14 mouse cellular contexts compared by ENCODE assay signal in the genomic region with DNA sequence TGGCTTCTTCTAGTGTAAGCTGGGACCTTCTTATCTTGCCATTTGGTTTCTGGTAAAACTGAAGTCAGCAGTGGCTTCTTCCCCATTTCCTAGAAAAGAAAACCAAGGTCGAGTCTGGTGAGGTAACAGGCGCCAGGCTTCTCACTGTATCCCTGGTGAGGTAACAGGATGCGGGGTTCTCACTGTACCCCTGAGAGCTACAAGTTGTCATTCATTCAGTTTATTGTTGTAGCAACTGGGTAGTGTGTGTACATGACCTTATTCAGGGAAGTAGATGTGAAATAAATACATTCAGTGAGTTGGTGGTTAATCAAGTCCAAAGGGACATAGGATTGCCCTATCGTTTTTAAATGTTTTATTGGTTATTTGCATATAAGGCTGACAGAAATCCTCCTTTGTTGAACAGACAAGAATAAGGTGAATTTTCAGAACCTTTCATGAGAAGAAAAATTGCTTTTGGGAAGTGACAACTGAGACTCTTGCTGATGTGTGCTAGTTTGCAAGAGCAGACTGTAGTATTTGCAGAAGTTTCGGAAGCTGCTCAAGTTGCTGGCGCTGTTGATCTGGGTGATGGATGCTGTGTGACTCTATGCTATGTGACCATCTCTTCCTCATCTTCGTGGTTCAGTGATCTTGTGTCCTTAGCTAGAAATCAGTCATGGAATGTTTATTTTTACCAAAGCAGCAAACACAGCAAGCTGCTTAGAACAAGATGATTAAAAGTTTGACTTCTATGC. TPM values are rescaled to one million over a fixed set of nuclear protein-coding genes. Genes with fewer than 3 reads are reported as not detected.
DNase-seq lines count a peak whose midpoint lies in the region; ATAC-seq and TF ChIP-seq lines count a peak whose summit lies in the region.
"Had no signal": no experiment of that assay in that cellular context is flagged by ENCODE, and none has a peak within 500 bp of the region (broad histone marks: within the 10 kb centered on the region; RNA-seq: fewer than 3 reads in every experiment).

No protein-coding gene starts in this region.

- H3K36me3 ChIP-seq in liver, postnatal 0 days (replicated peaks; ENCODE audit: insufficient read depth, low read length) = no peaks in the 10 kb centered on the region
- H3K36me3 ChIP-seq in liver, embryonic 12.5 days = no peaks in the 10 kb centered on the region
- peaks cover 0 to 18% of the 10 kb centered on the region in 2 experiments; a peak in 2 of 4 replicates for H3K36me3 ChIP-seq in MEL (ENCODE audit: control insufficient read depth in 1 of 2, insufficient read depth in 2 of 2, low read length in 2 of 2)
- H3K36me3 ChIP-seq in macrophage (ENCODE audit: inconsistent target) = no peaks in the 10 kb centered on the region
- no peaks in the 10 kb centered on the region for H3K36me3 ChIP-seq in hindbrain, embryonic 16.5 days (ENCODE audit: control insufficient read depth, insufficient read depth, low read length)
- H3K36me3 ChIP-seq: limb, embryonic 13.5 days had no signal

- intact Hi-C loops in gastrocnemius, postnatal 14 days (cut with DNase I; ENCODE audit: low total_unique reads) = no loop called here

- TF ChIP-seq RAD21 in MEL (IDR thresholded peaks at IDR 0.05; ENCODE audit: low read depth, low read length) = no peak

- no peak for TF ChIP-seq EP300 in liver, postnatal 0 days (IDR thresholded peaks at IDR 0.05; ENCODE audit: low read depth)
- peak; percentile 5 to 36; a peak in 1 of 4 replicates for TF ChIP-seq EP300 in MEL (IDR thresholded peaks at IDR 0.05; ENCODE audit: low read depth in 1 of 2, low read length in 2 of 2)

- peaks cover 11% of the 10 kb centered on the region for H3K4me1 ChIP-seq in liver, postnatal 0 days (ENCODE audit: insufficient read depth)
- peaks cover 15% of the 10 kb centered on the region for H3K4me1 ChIP-seq in liver, embryonic 12.5 days
- H3K4me1 ChIP-seq in MEL (ENCODE audit: control insufficient read depth in 1 of 2, insufficient read depth in 2 of 2, low read length in 2 of 2) = peaks cover 0 to 21% of the 10 kb centered on the region in 2 experiments; a peak in 3 of 4 replicates
- H3K4me1 ChIP-seq in hindbrain, embryonic 16.5 days (ENCODE audit: control insufficient read depth, insufficient read depth, low read depth, low read length) = no peaks in the 10 kb centered on the region

- H3K27me3 ChIP-seq in liver, postnatal 0 days (ENCODE audit: insufficient read depth, low read length) = no peaks in the 10 kb centered on the region
- H3K27me3 ChIP-seq in liver, embryonic 12.5 days (replicated peaks) = no peaks in the 10 kb centered on the region
- H3K27me3 ChIP-seq in MEL (ENCODE audit: control insufficient read depth in 1 of 2, insufficient read depth in 2 of 2, low read length in 2 of 2) = no peaks in the 10 kb centered on the region
- H3K27me3 ChIP-seq in hindbrain, embryonic 16.5 days (replicated peaks; ENCODE audit: control insufficient read depth, insufficient read depth, low read length) = no peaks in the 10 kb centered on the region
- H3K27me3 ChIP-seq: limb, embryonic 13.5 days had no signal

- no peak overlapping the region for H3K4me3 ChIP-seq in liver, postnatal 0 days (ENCODE audit: low read depth, low read length)
- no peak overlapping the region for H3K4me3 ChIP-seq in liver, embryonic 12.5 days
- H3K4me3 ChIP-seq in MEL (ENCODE audit: control insufficient read depth in 1 of 2, insufficient read depth in 1 of 2, low read depth in 2 of 2, low read length in 2 of 2) = no peak overlapping the region
- H3K4me3 ChIP-seq in macrophage (ENCODE audit: inconsistent target) = no peak overlapping the region
- H3K4me3 ChIP-seq in hindbrain, embryonic 16.5 days (ENCODE audit: low read length) = no peak overlapping the region
- H3K4me3 ChIP-seq: limb, embryonic 13.5 days; myocyte had no signal

- DNase-seq in liver, postnatal 0 days = no peak
- DNase-seq in A20 (ENCODE audit: low read depth, low spot score) = peak; percentile 48
- peak; percentile 68 for DNase-seq in MEL (ENCODE audit: low read depth, low spot score)
- DNase-seq in gastrocnemius, postnatal 14 days = no peak
- no peak for DNase-seq in layer of hippocampus, postnatal 14 days (ENCODE audit: low spot score in 2 of 2)
- DNase-seq: cerebellum, postnatal 14 days; gastrocnemius, postnatal 36 days; kidney, adult 8-10 months had no signal

- H3K27ac ChIP-seq in liver, postnatal 0 days (ENCODE audit: low read depth) = no peak overlapping the region; the same call in 1 of the 2 replicates
- H3K27ac ChIP-seq in liver, embryonic 12.5 days = no peak overlapping the region
- H3K27ac ChIP-seq in MEL (ENCODE audit: control insufficient read depth, low read depth, low read length) (peak overlapping the region; percentile 10; the same call in 1 of the 2 replicates), macrophage (peak overlapping the region; percentile 87)
- no peak overlapping the region for H3K27ac ChIP-seq in hindbrain, embryonic 16.5 days (ENCODE audit: low read depth, low read length)
- H3K27ac ChIP-seq: limb, embryonic 13.5 days had no signal

- H3K79me2 ChIP-seq in MEL (ENCODE audit: control insufficient read depth, insufficient read depth, low read length, poor library complexity) = no peaks in the 10 kb centered on the region
- peaks cover 79% of the 10 kb centered on the region for H3K79me2 ChIP-seq in macrophage (ENCODE audit: inconsistent target)

- H3K4me2 ChIP-seq in liver, postnatal 0 days (ENCODE audit: low read depth, low read length) = peak overlapping the region; percentile 55; the same call in 1 of the 2 replicates
- H3K4me2 ChIP-seq in liver, embryonic 12.5 days = no peak overlapping the region
- no peak overlapping the region for H3K4me2 ChIP-seq in hindbrain, embryonic 16.5 days (ENCODE audit: low read length)
- H3K4me2 ChIP-seq: limb, embryonic 13.5 days had no signal

- no peak for TF ChIP-seq CTCF in liver, postnatal 0 days (IDR thresholded peaks at IDR 0.05; ENCODE audit: low read depth)
- TF ChIP-seq CTCF in MEL (IDR thresholded peaks at IDR 0.05 in 2 of 3, conservative IDR thresholded peaks at IDR 0.05 in 1 of 3; ENCODE audit: control insufficient read depth in 1 of 3, insufficient read depth in 1 of 3, low read depth in 2 of 3, low read length in 3 of 3, poor library complexity in 1 of 3, severe bottlenecking in 1 of 3) = no peak

- ATAC-seq in liver, postnatal 0 days = peak; percentile 43; the same call in 1 of the 2 replicates
- no peak for ATAC-seq in liver, embryonic 12.5 days
- ATAC-seq in hindbrain, embryonic 16.5 days = no peak
- ATAC-seq: forebrain, embryonic 16.5 days had no signal

- H3K9me3 ChIP-seq in liver, postnatal 0 days (ENCODE audit: low read length) = no peaks in the 10 kb centered on the region
- no peaks in the 10 kb centered on the region for H3K9me3 ChIP-seq in liver, embryonic 12.5 days (replicated peaks)
- H3K9me3 ChIP-seq in MEL (replicated peaks; ENCODE audit: insufficient read depth, low read length) = no peaks in the 10 kb centered on the region
- H3K9me3 ChIP-seq in hindbrain, embryonic 16.5 days (ENCODE audit: control insufficient read depth, low read length) = no peaks in the 10 kb centered on the region
- H3K9me3 ChIP-seq: limb, embryonic 13.5 days had no signal

- no peak overlapping the region for H3K9ac ChIP-seq in liver, postnatal 0 days (replicated peaks)
- no peak overlapping the region for H3K9ac ChIP-seq in liver, embryonic 12.5 days
- H3K9ac ChIP-seq in MEL (ENCODE audit: control insufficient read depth, low read depth, low read length, poor library complexity, severe bottlenecking) = no peak overlapping the region
- no peak overlapping the region for H3K9ac ChIP-seq in hindbrain, embryonic 16.5 days (ENCODE audit: low read depth, low read length)
- H3K9ac ChIP-seq: limb, embryonic 13.5 days had no signal

- TF ChIP-seq POLR2A in MEL (IDR thresholded peaks at IDR 0.05; ENCODE audit: control insufficient read depth in 1 of 2, insufficient read depth in 1 of 2, low read depth in 1 of 2, low read length in 2 of 2, poor library complexity in 1 of 2) = no peak

- 44% methylated on average over 7 of the region's 7 CpGs for WGBS in liver, postnatal 0 days (ENCODE audit: insufficient replicate concordance)
- 41% methylated on average over 7 of the region's 7 CpGs for WGBS in liver, embryonic 12.5 days (ENCODE audit: insufficient replicate concordance)
- WGBS in macrophage (ENCODE audit: missing documents) = under 1% methylated on average over 7 of the region's 7 CpGs
- WGBS in hindbrain, embryonic 16.5 days = 85% methylated on average over 7 of the region's 7 CpGs

TF ChIP-seq in MEL, 35 proteins besides CTCF, POLR2A, EP300 and RAD21:
- no peak for TF ChIP-seq E2F4 (IDR thresholded peaks at IDR 0.05; ENCODE audit: borderline replicate concordance, low read depth, low read length)
- TF ChIP-seq GATA1 (IDR thresholded peaks at IDR 0.05; ENCODE audit: low read depth, low read length) = peak; percentile 63; the same call in 1 of the 2 replicates
- peak; percentile 38; the same call in 1 of the 2 replicates for TF ChIP-seq ETS1 (IDR thresholded peaks at IDR 0.05; ENCODE audit: low read depth, low read length)

RNA-seq across cellular contexts. Expression of a gene that starts 6.5 kb away (rescaled TPM):
- polyA plus RNA-seq in liver, postnatal 0 days (2015; fragmentation: Nextera tagmentation; extraction: Ambion mirVana) = 4.3 and 5.1 TPM in 2 replicates
- 2.1 and 2.5 TPM in 2 replicates for polyA plus RNA-seq in liver, embryonic 12.5 days (2016; fragmentation: Nextera tagmentation; extraction: Ambion mirVana)
- 0.10 and 0.15 TPM in 2 replicates for total RNA-seq in MEL (2012; rRNA removed)
- polyA plus RNA-seq in MEL (2012; ENCODE audit: insufficient read depth in 1 of 2, insufficient read length in 2 of 2, low read depth in 1 of 2, low replicate concordance in 2 of 2, missing spikeins in 1 of 2) (under 1 TPM in 1 of 2 experiments, not detected in 1; 0.31 TPM), macrophage (2018) (6.0 to 22.2 TPM (median 10.9 TPM) in 3 replicates)
- total RNA-seq in macrophage (2018; cell fraction: chromatin; rRNA removed) = 10 to 100 TPM in 19 of 26 experiments, 1 to 10 TPM in 7; 3.6 to 86.8 (median 23.6) TPM
- 10 to 100 TPM in 13 of 26 experiments, 1 to 10 TPM in 13; 2.7 to 13.9 (median 9.6) TPM for total RNA-seq in macrophage (2018; cell fraction: cytosol; rRNA removed)
- total RNA-seq in macrophage (2018; cell fraction: nucleus; rRNA removed) = 10 to 100 TPM in 15 of 26 experiments, 1 to 10 TPM in 11; 4.0 to 71.5 (median 11.9) TPM
- 1 to 10 TPM in 1 of 2 experiments, under 1 TPM in 1; 0.29 to 1.0 TPM for total RNA-seq in gastrocnemius, postnatal 14 days (2021)
- 1 to 10 TPM in 1 of 2 experiments, under 1 TPM in 1; 0.76 to 1.8 TPM for total RNA-seq in layer of hippocampus, postnatal 14 days (2021)
- polyA plus RNA-seq in hindbrain, embryonic 16.5 days (2015; fragmentation: Nextera tagmentation; extraction: Ambion mirVana) = 0.40 and 0.80 TPM in 2 replicates

Comparison
In these comparisons a context has a peak if more than half of its experiments do, and no peak if none do; other contexts are left out.
1. DNase-seq: peak in A20 (single experiment) and MEL (single experiment); none in liver, postnatal 0 days (single experiment), gastrocnemius, postnatal 14 days (single experiment) and layer of hippocampus, postnatal 14 days (0 of 2).
2. H3K27ac ChIP-seq: peak in MEL (single experiment) and macrophage (single experiment); none in liver, postnatal 0 days (single experiment), liver, embryonic 12.5 days (single experiment) and hindbrain, embryonic 16.5 days (single experiment).